Mouse (Mus musculus) lung, postnatal 0 days (tissue): Measurements from ENCODE around the gene Hipk2. TPM values are rescaled to one million over a fixed set of nuclear protein-coding genes. Genes with fewer than 3 reads are reported as not detected.

Experiments used
- ATAC-seq: fragments of 200-750 bp; cut with Nextera tagmentation; 2 replicates; pipeline ENCODE4 v1.8.0; 2017; ENCODE audit warnings: moderate library complexity
- DNase-seq: peaks from one replicate; pipeline ENCODE4 v3.0.0-alpha.2; 2016; ENCODE audit warnings: low spot score
- H3K27ac ChIP-seq: fragments of 300-500 bp; sonication (generic); 2 replicates; pipeline ENCODE4 v1.5.1; 2014; ENCODE audit warnings: antibody characterized with exemption, mild to moderate bottlenecking, low read length, mixed read lengths
- H3K27me3 ChIP-seq: fragments of 300-500 bp; sonication (generic); replicated peaks from 2 replicates; pipeline ENCODE4 v1.6.1; 2014; ENCODE audit warnings: low read length, mixed read lengths; ENCODE audit not compliant: insufficient read depth
- H3K36me3 ChIP-seq: fragments of 300-500 bp; sonication (generic); 2 replicates; pipeline ENCODE4 v1.6.1; 2014; ENCODE audit warnings: low read length, mixed read lengths; ENCODE audit not compliant: insufficient read depth
- H3K4me1 ChIP-seq: fragments of 300-500 bp; sonication (generic); 2 replicates; pipeline ENCODE4 v1.6.1; 2014; ENCODE audit warnings: antibody characterized with exemption, low read depth, low read length, mixed read lengths; ENCODE audit not compliant: insufficient read depth
- H3K4me2 ChIP-seq: fragments of 300-500 bp; sonication (generic); replicated peaks from 2 replicates; pipeline ENCODE4 v1.6.1; 2014; ENCODE audit warnings: low read depth, mild to moderate bottlenecking, low read length, moderate library complexity, mixed read lengths
- H3K4me3 ChIP-seq: fragments of 300-500 bp; sonication (generic); 2 replicates; pipeline ENCODE4 v1.5.1; 2014; ENCODE audit warnings: low read depth, low read length
- H3K9ac ChIP-seq: fragments of 300-500 bp; sonication (generic); replicated peaks from 2 replicates; pipeline ENCODE4 v1.6.1; 2014; ENCODE audit warnings: low read depth, mild to moderate bottlenecking
- H3K9me3 ChIP-seq: fragments of 300-500 bp; sonication (generic); 2 replicates; pipeline ENCODE4 v1.6.1; 2016; ENCODE audit warnings: low read length, mixed read lengths
- CTCF ChIP-seq: IDR thresholded peaks from 2 replicates; pipeline ENCODE4 v1.5.1; 2016; ENCODE audit warnings: antibody characterized with exemption, mild to moderate bottlenecking
- EP300 ChIP-seq: IDR thresholded peaks from 2 replicates; pipeline ENCODE4 v1.6.1; 2016; ENCODE audit warnings: antibody characterized with exemption, mild to moderate bottlenecking, control low read depth
- WGBS: fragments of 180-500 bp; shearing (Covaris S2); extraction: QIAGEN DNeasy Blood & Tissue Kit; methylation state at CpG from one replicate; pipeline ENCODE4 v1.1.7; 2014; 5-methylcytosine and 5-hydroxymethylcytosine counted together
- polyA plus RNA-seq: library from polyadenylated mRNA; unstranded; fragments of >200 nt; fragmentation: Nextera tagmentation; extraction: Ambion mirVana; gene quantifications from 2 replicates; pipeline ENCODE4 v1.2.1, GENCODE M21; 2015

The Hipk2 gene
- polyA plus RNA-seq, 1 experiment from 2014 or later = 18.4 TPM

DNA sequence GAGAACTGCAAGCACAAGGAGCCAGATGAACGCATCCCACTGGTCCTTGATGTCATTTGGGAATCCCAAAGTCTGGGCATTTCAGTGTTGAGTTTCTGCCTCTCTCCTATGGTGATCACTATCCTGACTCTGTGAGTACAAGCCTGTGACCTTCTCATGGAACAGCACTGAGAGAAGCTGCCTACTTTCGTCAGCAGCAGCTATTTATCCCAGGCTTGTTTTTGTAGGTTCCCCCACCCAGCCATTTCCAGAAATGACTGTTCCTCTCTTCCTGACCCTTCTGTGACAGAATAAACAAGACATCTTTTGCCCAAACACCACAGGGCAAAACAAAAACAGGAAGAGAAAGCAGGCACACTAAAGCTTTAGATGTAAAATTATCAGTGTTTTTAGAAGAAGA is 70.4 kb downstream of the Hipk2 start:
- Histone ChIP-seq H3K4me2 (no peak overlapping the region), H3K4me3 (no peak overlapping the region), H3K27ac (peak overlapping the region; percentile 74), H3K9me3 (no peaks in the 10 kb centered on the region), H3K9ac (no peak overlapping the region), H3K36me3 (no peaks in the 10 kb centered on the region), H3K27me3 (no peaks in the 10 kb centered on the region), H3K4me1 (peaks cover 8% of the 10 kb centered on the region; the same call in 1 of the 2 replicates)
- ATAC-seq (peak; percentile 60), DNase-seq (peak; percentile 71)
- TF ChIP-seq CTCF = no peak
- TF ChIP-seq EP300 = peak; percentile 60; the same call in 1 of the 2 replicates
- 64% methylated on average over 2 of the region's 2 CpGs for WGBS

DNA sequence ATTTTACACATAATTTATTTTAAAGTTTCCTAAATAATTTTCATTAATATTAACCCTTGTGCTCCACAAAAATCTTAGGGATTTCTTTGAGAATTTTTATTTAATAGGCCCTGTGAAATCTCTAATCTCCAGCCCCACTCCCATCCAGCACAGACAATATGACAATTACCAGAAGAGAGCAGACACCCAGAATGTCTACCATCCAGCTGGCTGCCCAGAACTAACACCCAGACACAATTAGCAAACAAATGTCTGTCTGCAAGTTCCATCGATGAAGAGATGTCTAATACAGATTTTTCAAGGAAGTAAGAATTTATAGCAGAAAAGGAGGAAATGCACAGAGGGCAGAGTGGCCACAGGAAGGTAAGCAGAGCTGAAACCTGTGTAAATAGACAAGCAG is 74.7 kb downstream of the Hipk2 start:
- WGBS = 17% methylated on average over 1 of the region's 1 CpGs
- DNase-seq (no peak), ATAC-seq (no peak)
- no peak overlapping the region for H3K4me3 ChIP-seq
- H3K27ac ChIP-seq = no peak overlapping the region
- no peak overlapping the region for H3K4me2 ChIP-seq
- H3K36me3 ChIP-seq = no peaks in the 10 kb centered on the region
- peaks cover 13% of the 10 kb centered on the region; the same call in 1 of the 2 replicates for H3K4me1 ChIP-seq
- H3K9me3 ChIP-seq = no peaks in the 10 kb centered on the region
- TF ChIP-seq EP300 (no peak), CTCF (no peak)
- no peaks in the 10 kb centered on the region for H3K27me3 ChIP-seq
- no peak overlapping the region for H3K9ac ChIP-seq

GRCm38 (mm10) chr6:38797548-38797947 is 78.4 kb downstream of the Hipk2 start:
- Histone ChIP-seq H3K4me3 (no peak overlapping the region), H3K27ac (peak overlapping the region; percentile 26; the same call in 1 of the 2 replicates), H3K27me3 (no peaks in the 10 kb centered on the region), H3K9me3 (no peaks in the 10 kb centered on the region), H3K4me1 (peaks cover 12% of the 10 kb centered on the region; the same call in 1 of the 2 replicates), H3K9ac (no peak overlapping the region), H3K36me3 (no peaks in the 10 kb centered on the region), H3K4me2 (no peak overlapping the region)
- TF ChIP-seq CTCF = no peak
- TF ChIP-seq EP300 = no peak
- DNase-seq = no peak
- ATAC-seq = no peak
- WGBS = 62% methylated on average over 3 of the region's 3 CpGs

- no peak for TF ChIP-seq CTCF
- peak; percentile 78 for TF ChIP-seq EP300
- H3K36me3 ChIP-seq = no peaks in the 10 kb centered on the region
- no peak overlapping the region for H3K4me3 ChIP-seq
- H3K4me2 ChIP-seq = no peak overlapping the region
- H3K27ac ChIP-seq = no peak overlapping the region; the same call in 1 of the 2 replicates
- peaks cover 12% of the 10 kb centered on the region; the same call in 1 of the 2 replicates for H3K4me1 ChIP-seq
- H3K27me3 ChIP-seq = no peaks in the 10 kb centered on the region
- no peaks in the 10 kb centered on the region for H3K9me3 ChIP-seq
- H3K9ac ChIP-seq = no peak overlapping the region
- ATAC-seq (peak; percentile 81), DNase-seq (peak; percentile 62)
Measured at GRCm38 (mm10) chr6:38796993-38797392, 79.0 kb downstream of the Hipk2 start.

- H3K4me2 ChIP-seq = no peak overlapping the region
- H3K27ac ChIP-seq = peak overlapping the region; percentile 22; the same call in 1 of the 2 replicates
- H3K4me1 ChIP-seq = peaks cover 12% of the 10 kb centered on the region; the same call in 1 of the 2 replicates
- H3K27me3 ChIP-seq = no peaks in the 10 kb centered on the region
- 74% methylated on average over 1 of the region's 1 CpGs for WGBS
- H3K4me3 ChIP-seq = no peak overlapping the region
- H3K36me3 ChIP-seq = no peaks in the 10 kb centered on the region
- DNase-seq = no peak
- H3K9ac ChIP-seq = no peak overlapping the region
- H3K9me3 ChIP-seq = no peaks in the 10 kb centered on the region
- no peak for TF ChIP-seq CTCF
- TF ChIP-seq EP300 = no peak
- ATAC-seq = no peak
Measured at GRCm38 (mm10) chr6:38796388-38796787, 79.6 kb downstream of the Hipk2 start.

- H3K9ac ChIP-seq = no peak overlapping the region
- 63% methylated on average over 3 of the region's 3 CpGs for WGBS
- no peak for TF ChIP-seq EP300
- TF ChIP-seq CTCF = no peak
- no peak overlapping the region for H3K27ac ChIP-seq
- H3K4me1 ChIP-seq = peaks cover 12% of the 10 kb centered on the region; the same call in 1 of the 2 replicates
- no peaks in the 10 kb centered on the region for H3K36me3 ChIP-seq
- ATAC-seq (no peak), DNase-seq (no peak)
- H3K4me3 ChIP-seq = no peak overlapping the region
- no peaks in the 10 kb centered on the region for H3K27me3 ChIP-seq
- H3K9me3 ChIP-seq = no peaks in the 10 kb centered on the region
- H3K4me2 ChIP-seq = no peak overlapping the region
Measured at GRCm38 (mm10) chr6:38795096-38795816, 80.7 kb downstream of the Hipk2 start.
